Mouse (Mus musculus) CD4-positive, CD25-positive, alpha-beta regulatory T cell (primary cell): ENCODE results near the gene Sptlc2. TPM values are rescaled to one million over a fixed set of nuclear protein-coding genes. Genes with fewer than 3 reads are reported as not detected.

ENCODE experiments used
- polyA plus RNA-seq: library from polyadenylated mRNA; unstranded; fragments of 100-300 nt; shearing (Covaris generic); gene quantifications from one replicate; pipeline ENCODE4 v1.2.1, GENCODE M21; 2017

The Sptlc2 gene
- 151 TPM for polyA plus RNA-seq

DNA sequence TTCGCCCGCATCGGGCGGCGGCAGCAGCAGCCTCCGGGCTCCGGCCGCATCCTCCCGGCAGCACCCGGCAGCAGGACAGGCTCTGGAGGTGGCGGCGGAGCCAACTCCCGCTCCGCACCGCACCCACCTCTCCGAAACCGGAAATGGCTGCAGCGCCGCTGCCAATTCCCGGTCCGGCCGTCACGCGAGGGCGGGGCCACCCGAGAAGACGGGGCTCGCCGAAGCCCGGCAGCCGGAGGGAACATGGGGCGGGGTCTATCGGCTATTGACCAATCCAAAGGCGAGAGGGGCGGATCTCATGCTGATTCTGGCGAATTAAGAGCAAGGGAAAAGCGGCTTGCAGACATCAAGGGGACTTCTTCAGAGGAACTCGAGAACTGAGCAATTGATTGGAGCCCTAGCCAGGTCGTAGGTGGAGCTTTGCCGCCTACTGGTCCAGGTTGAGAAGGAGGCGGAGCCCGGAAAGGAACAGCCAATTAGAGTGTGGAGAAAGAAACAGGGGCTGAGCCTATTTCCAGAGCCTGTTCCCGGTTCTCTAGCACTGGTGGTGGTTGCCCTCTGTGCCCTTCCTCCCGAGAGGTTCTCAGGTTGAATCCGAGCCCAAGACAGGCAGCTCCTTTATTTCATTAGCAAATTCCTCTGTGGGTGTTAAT lies at the start of gene Sptlc2:
TSS of gene Sptlc2 (minus strand) at position 234 of the 653 bp plus-strand sequence.

DNA sequence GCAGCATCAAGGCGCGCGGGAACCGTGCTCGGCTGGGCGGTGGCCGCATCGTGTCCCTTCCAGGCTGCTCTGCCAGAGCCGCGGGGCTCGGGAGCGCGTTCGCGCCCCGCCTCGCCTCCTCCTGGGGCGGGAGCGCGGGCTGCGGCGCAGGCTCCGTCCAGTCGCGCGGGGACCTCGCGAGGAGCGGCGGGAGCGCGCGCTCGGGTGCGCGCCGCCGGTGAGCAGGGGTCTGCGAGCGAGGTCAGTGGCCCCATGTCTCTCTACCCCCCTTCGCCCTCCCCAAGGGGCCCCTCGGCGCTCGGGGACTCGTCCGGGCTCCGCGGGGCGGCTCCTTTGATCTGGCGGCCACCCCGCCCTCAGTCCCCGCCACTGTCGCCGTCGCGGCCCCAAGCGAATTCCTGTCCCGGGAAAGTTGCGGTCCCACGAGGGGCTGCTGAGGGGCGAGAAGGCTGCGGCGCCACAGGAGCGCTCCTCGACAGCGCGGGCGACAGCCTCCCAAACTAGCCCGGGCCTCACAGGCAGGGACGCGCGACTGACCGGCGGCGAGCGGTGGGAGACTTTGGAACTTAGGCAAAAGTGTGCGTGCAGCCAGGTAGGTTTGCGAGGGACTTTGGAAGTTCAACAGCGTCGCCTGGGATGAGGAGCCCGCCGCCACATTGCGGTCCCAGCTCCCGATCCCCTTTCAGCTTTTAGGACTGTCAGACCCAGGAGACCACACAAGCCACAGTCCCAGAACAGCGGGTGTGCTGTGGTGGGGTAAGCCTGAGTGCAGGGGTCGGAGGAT lies 88.3 kb downstream of the Sptlc2 start, which contains the start of gene Ism2:
TSS of gene Ism2 (minus strand) at position 49 of the 784 bp plus-strand sequence.

DNA sequence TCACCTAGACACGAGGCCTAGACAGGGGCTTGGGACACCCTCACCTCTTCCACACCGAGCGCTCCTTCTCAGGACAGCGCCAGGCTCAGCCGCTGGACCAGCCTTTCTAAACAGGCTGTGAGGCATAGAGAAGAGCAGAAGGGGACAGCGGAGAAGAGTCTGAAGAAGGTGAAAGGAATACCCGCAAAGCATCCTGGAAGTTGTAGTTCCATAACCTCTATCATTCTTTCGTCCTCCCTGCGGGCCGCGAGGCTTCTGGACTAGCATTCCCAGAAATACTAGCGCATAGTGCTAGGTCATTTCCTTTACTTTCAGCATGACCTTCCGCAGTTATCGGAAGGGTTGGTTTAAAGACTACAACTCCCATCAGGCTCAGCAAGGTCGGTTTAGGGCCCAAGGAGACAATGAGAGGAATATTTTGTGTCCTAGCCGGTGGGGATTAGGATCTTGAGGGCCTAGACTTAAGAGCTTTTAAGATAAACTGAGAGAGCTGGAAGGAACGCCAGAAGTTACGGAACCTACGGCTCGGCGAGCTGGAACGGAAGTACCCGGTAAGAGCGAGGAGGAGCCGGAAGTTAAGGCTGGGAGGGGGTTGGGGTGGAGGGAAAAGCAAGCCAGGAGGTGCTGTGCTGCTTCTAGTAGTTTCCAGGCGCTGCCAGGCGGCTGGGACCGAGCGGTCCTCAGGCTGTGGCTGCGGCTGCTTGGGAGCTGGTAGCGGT lies 121.9 kb downstream of the Sptlc2 start, which contains the start of the genes Vipas39 and Ahsa1:
TSS of gene Vipas39 (minus strand) at position 149 of the 719 bp plus-strand sequence.
TSS of gene Ahsa1 (plus strand) at position 372 of the 719 bp plus-strand sequence.

Other genes with a start within 250 kb of the Sptlc2 start
- 9.9 TPM for gene Gstz1, start 241.2 kb downstream of the Sptlc2 start, polyA plus RNA-seq
- gene Pomt2, start 240.4 kb downstream of the Sptlc2 start, polyA plus RNA-seq: 3.0 TPM
- gene Samd15, start 188.6 kb downstream of the Sptlc2 start, polyA plus RNA-seq: 3.0 TPM
- 5.1 TPM for gene Tmed8, start 187.9 kb downstream of the Sptlc2 start, polyA plus RNA-seq
- 1.1 TPM for gene Noxred1, start 149.6 kb downstream of the Sptlc2 start, polyA plus RNA-seq
- 37.4 TPM for gene Vipas39, start 122.1 kb downstream of the Sptlc2 start, polyA plus RNA-seq
- 164 TPM for gene Ahsa1, start 121.9 kb downstream of the Sptlc2 start, polyA plus RNA-seq
- not detected for gene Ism2, start 88.7 kb downstream of the Sptlc2 start, polyA plus RNA-seq
- gene Slirp, start 55.5 kb upstream of the Sptlc2 start, polyA plus RNA-seq: 75.0 TPM
- 72.0 TPM for gene Alkbh1, start 55.7 kb upstream of the Sptlc2 start, polyA plus RNA-seq
- gene Snw1, start 83.9 kb upstream of the Sptlc2 start, polyA plus RNA-seq: 181 TPM
- gene Gm5788, start 106.4 kb upstream of the Sptlc2 start, polyA plus RNA-seq: not detected
- gene Gm8300, start 126.0 kb upstream of the Sptlc2 start, polyA plus RNA-seq: not detected
- not detected for gene Oog1, start 214.3 kb upstream of the Sptlc2 start, polyA plus RNA-seq
- not detected for gene Gm4027, start 230.5 kb upstream of the Sptlc2 start, polyA plus RNA-seq